Mouse (Mus musculus) right cerebral cortex, postnatal 36 days (tissue): Measurements from ENCODE around the gene Rpa2.
A peak's percentile ranks its signal among the peaks of the same experiment; 100 is the strongest.
"Not testable (repeated sequence)": the region's sequence is repeated elsewhere in the genome, so short reads cannot be mapped to it uniquely, and the experiment has no call there.

ENCODE experiments used
- DNase-seq, 2 experiments: peaks; one replicate each; pipeline ENCODE4 v3.0.0; 2022; ENCODE audit warnings: low spot score in 2 of 2, mixed read lengths in 1 of 2

The Rpa2 gene

GRCm38 (mm10) chr4:132767914-132768876 lies at the start of gene Rpa2:
Gene Rpa2, plus strand, starts transcription at chr4:132768332.
- DNase-seq, result peak; percentile 97 to 98

- no peak for DNase-seq
These were observed 39.9 kb upstream of the Rpa2 start for GRCm38 (mm10) chr4:132728233-132728632.

- DNase-seq, result no peak
These were observed 36.5 kb upstream of the Rpa2 start for GRCm38 (mm10) chr4:132731616-132732015.

GRCm38 (mm10) chr4:132732148-132732684 lies 35.9 kb upstream of the Rpa2 start, which contains the start of gene Xkr8:
Gene Xkr8, minus strand, starts transcription at chr4:132732546.
- DNase-seq, result peak in 1 of 2 experiments; percentile 29

GRCm38 (mm10) chr4:132733071-132733770 lies 34.9 kb upstream of the Rpa2 start:
- no peak for DNase-seq

- DNase-seq, result no peak
These were observed 33.4 kb upstream of the Rpa2 start for GRCm38 (mm10) chr4:132734766-132735165.

- DNase-seq, result no peak
These were observed 32.7 kb upstream of the Rpa2 start for GRCm38 (mm10) chr4:132735389-132735788.

GRCm38 (mm10) chr4:132735894-132736293 lies 32.2 kb upstream of the Rpa2 start:
- DNase-seq, result no peak

GRCm38 (mm10) chr4:132737154-132737553 lies 31.0 kb upstream of the Rpa2 start:
- DNase-seq, result not testable (repeated sequence)

GRCm38 (mm10) chr4:132741491-132741890 lies 26.6 kb upstream of the Rpa2 start:
- no peak for DNase-seq

GRCm38 (mm10) chr4:132743992-132744911 lies 23.9 kb upstream of the Rpa2 start:
- peak; percentile 41 to 52 for DNase-seq

GRCm38 (mm10) chr4:132746911-132747517 lies 21.1 kb upstream of the Rpa2 start:
- DNase-seq, result no peak

- DNase-seq, result no peak
These were observed 20.4 kb upstream of the Rpa2 start for GRCm38 (mm10) chr4:132747664-132748259.

- no peak for DNase-seq
These were observed 19.4 kb upstream of the Rpa2 start for GRCm38 (mm10) chr4:132748778-132749177.

- no peak for DNase-seq
These were observed 18.7 kb upstream of the Rpa2 start for GRCm38 (mm10) chr4:132749258-132749982.

GRCm38 (mm10) chr4:132752992-132753391 lies 15.1 kb upstream of the Rpa2 start:
- DNase-seq, result no peak

- DNase-seq, result peak; percentile 65 to 77
These were observed 11.2 kb upstream of the Rpa2 start, which contains the start of gene Smpdl3b for GRCm38 (mm10) chr4:132756974-132757373. Gene Smpdl3b, minus strand, starts transcription at chr4:132757252.

- peak in 1 of 2 experiments; percentile 38 for DNase-seq
These were observed 10.3 kb upstream of the Rpa2 start for GRCm38 (mm10) chr4:132757633-132758351.

GRCm38 (mm10) chr4:132760296-132760695 lies 7.8 kb upstream of the Rpa2 start:
- DNase-seq, result no peak
